Mouse (Mus musculus) megakaryocyte-erythroid progenitor cell, adult 5-6 weeks (primary cell): Measurements from ENCODE around the gene Clca3b. TPM values are rescaled to one million over a fixed set of nuclear protein-coding genes. Genes with fewer than 3 reads are reported as not detected.
"Not testable (repeated sequence)": the region's sequence is repeated elsewhere in the genome, so short reads cannot be mapped to it uniquely, and the experiment has no call there.

Experiments
- ATAC-seq: replicated peaks from 2 replicates; pipeline ENCODE4 v1.8.0; 2016; ENCODE audit warnings: mild to moderate bottlenecking, inconsistent platforms; ENCODE audit not compliant: severe bottlenecking, poor library complexity, low FRiP score, low TSS enrichment
- total RNA-seq, 2 experiments: library from RNA; stranded (forward) in 1 of 2; stranded (reverse) in 1 of 2; fragments of 200-1000, 215-1000 nt in 1 of 2; fragments of >200 nt in 1 of 2; fragmentation: Nextera tagmentation in 1 of 2; gene quantifications; 2 replicates each; pipeline ENCODE4 v1.2.3; 2014 to 2017

Gene Clca3b
- not detected in 2 replicates for total RNA-seq (2014; fragmentation: Nextera tagmentation)
- not detected in 2 replicates for total RNA-seq (2017)

GRCm38 (mm10) chr3:144849014-144849556 lies at the start of gene Clca3b:
Gene Clca3b, minus strand, starts transcription at chr3:144849357.
- ATAC-seq: peak; percentile 57

GRCm38 (mm10) chr3:144897042-144897678 lies 48.0 kb upstream of the Clca3b start:
- ATAC-seq: 0 out of 2 replicates have a peak, but pooled peaks have one; percentile 52

- no peak for ATAC-seq
Measured at GRCm38 (mm10) chr3:144890246-144890758, 41.1 kb upstream of the Clca3b start.

- no peak for ATAC-seq
Measured at GRCm38 (mm10) chr3:144886957-144887356, 37.8 kb upstream of the Clca3b start.

GRCm38 (mm10) chr3:144872012-144872411 lies 22.9 kb upstream of the Clca3b start:
- ATAC-seq: not testable (repeated sequence)

- no peak for ATAC-seq
Measured at GRCm38 (mm10) chr3:144849584-144849983, 427 bp upstream of the Clca3b start.

GRCm38 (mm10) chr3:144827257-144827656 lies 21.9 kb downstream of the Clca3b start:
- peak; percentile 27 for ATAC-seq

- ATAC-seq: peak; percentile 89
Measured at GRCm38 (mm10) chr3:144825151-144825550, 24.0 kb downstream of the Clca3b start.

GRCm38 (mm10) chr3:144823331-144823730 lies 25.8 kb downstream of the Clca3b start:
- ATAC-seq: no peak

- peak; percentile 62 for ATAC-seq
Measured at GRCm38 (mm10) chr3:144820632-144821031, 28.5 kb downstream of the Clca3b start.

GRCm38 (mm10) chr3:144819219-144819618 lies 29.9 kb downstream of the Clca3b start, which contains the start of gene Clca3a2:
Gene Clca3a2, minus strand, starts transcription at chr3:144819494.
- ATAC-seq: peak; percentile 75

GRCm38 (mm10) chr3:144813336-144813735 lies 35.8 kb downstream of the Clca3b start:
- ATAC-seq: not testable (repeated sequence)

- ATAC-seq: peak; percentile 89
Measured at GRCm38 (mm10) chr3:144811821-144812220, 37.3 kb downstream of the Clca3b start.

- peak; percentile 64 for ATAC-seq
Measured at GRCm38 (mm10) chr3:144808153-144808925, 40.8 kb downstream of the Clca3b start.

GRCm38 (mm10) chr3:144806626-144807025 lies 42.5 kb downstream of the Clca3b start:
- ATAC-seq: not testable (repeated sequence)

- peak; percentile 92 for ATAC-seq
Measured at GRCm38 (mm10) chr3:144801861-144802260, 47.3 kb downstream of the Clca3b start.

GRCm38 (mm10) chr3:144785181-144786148 lies 63.7 kb downstream of the Clca3b start:
- ATAC-seq: peak; percentile 79
